In genomic region chr1:171246709-171247452, GRCm38 (mm10) we compare ENCODE assay signal across 8 mouse cellular contexts. TPM values are rescaled to one million over a fixed set of nuclear protein-coding genes. Genes with fewer than 3 reads are reported as not detected.
DNase-seq lines count a peak whose midpoint lies in the region; ATAC-seq lines count a peak whose summit lies in the region.

No protein-coding gene starts in this region.

- WGBS in hindbrain, embryonic 15.5 days: under 1% methylated on average over 41 of the region's 41 CpGs

- H3K9ac ChIP-seq in hindbrain, embryonic 15.5 days: peak overlapping the region; percentile 95

- peak overlapping the region; percentile 83 for H3K4me3 ChIP-seq in hindbrain, embryonic 15.5 days

- H3K27me3 ChIP-seq in hindbrain, embryonic 15.5 days: no peaks in the 10 kb centered on the region

- ATAC-seq in hindbrain, embryonic 15.5 days (ENCODE audit: low FRiP score, low read depth): peak; percentile 94

- H3K9me3 ChIP-seq in hindbrain, embryonic 15.5 days: no peaks in the 10 kb centered on the region

- peak; percentile 98 for DNase-seq in T-cell, adult 2 months (ENCODE audit: low spot score)
- peak; percentile 98 to 99 for DNase-seq in cerebellum, postnatal 36 days
- peak; percentile 96 to 98 for DNase-seq in frontal cortex, postnatal 36 days (ENCODE audit: low spot score in 2 of 2)
- DNase-seq in left cerebral cortex, adult 11 months (ENCODE audit: low spot score): peak; percentile 97
- peak; percentile 97 to 98 for DNase-seq in lung, postnatal 4 days
- peak; percentile 98 for DNase-seq in retina, postnatal 7 days (ENCODE audit: low read depth, low spot score)
- DNase-seq in urinary bladder, adult 2 months (ENCODE audit: low spot score): peak; percentile 95

- peaks cover 44% of the 10 kb centered on the region for H3K4me1 ChIP-seq in hindbrain, embryonic 15.5 days (replicated peaks)

- H3K27ac ChIP-seq in hindbrain, embryonic 15.5 days (replicated peaks): peak overlapping the region; percentile 83

- peaks cover 26% of the 10 kb centered on the region for H3K36me3 ChIP-seq in hindbrain, embryonic 15.5 days

- H3K4me2 ChIP-seq in hindbrain, embryonic 15.5 days: peak overlapping the region; percentile 82

RNA-seq across cellular contexts. Expression of gene Adamts4, which starts 3.3 kb away (rescaled TPM):
- 5.6 and 6.2 TPM in 2 replicates for polyA plus RNA-seq in hindbrain, embryonic 15.5 days (2015; fragmentation: Nextera tagmentation; extraction: Ambion mirVana)
- 0.43 and 0.46 TPM in 2 replicates for polyA plus RNA-seq in urinary bladder, adult 2 months (2012; rRNA removed)

RNA-seq across cellular contexts. Expression of gene Ndufs2, which starts 4.3 kb away (rescaled TPM):
- polyA plus RNA-seq in hindbrain, embryonic 15.5 days (2015; fragmentation: Nextera tagmentation; extraction: Ambion mirVana): 233 and 245 TPM in 2 replicates
- polyA plus RNA-seq in urinary bladder, adult 2 months (2012; rRNA removed): 110 and 141 TPM in 2 replicates

RNA-seq across cellular contexts. Expression of gene Fcer1g, which starts 12.7 kb away (rescaled TPM):
- polyA plus RNA-seq in hindbrain, embryonic 15.5 days (2015; fragmentation: Nextera tagmentation; extraction: Ambion mirVana): 24.9 and 30.7 TPM in 2 replicates
- polyA plus RNA-seq in urinary bladder, adult 2 months (2012; rRNA removed): 64.8 and 72.7 TPM in 2 replicates

RNA-seq across cellular contexts. Expression of gene Apoa2, which starts 22.0 kb away (rescaled TPM):
- polyA plus RNA-seq in hindbrain, embryonic 15.5 days (2015; fragmentation: Nextera tagmentation; extraction: Ambion mirVana): 6.0 and 6.3 TPM in 2 replicates
- polyA plus RNA-seq in urinary bladder, adult 2 months (2012; rRNA removed): 1.0 and 1.8 TPM in 2 replicates

RNA-seq across cellular contexts. Expression of gene B4galt3, which starts 23.2 kb away (rescaled TPM):
- polyA plus RNA-seq in hindbrain, embryonic 15.5 days (2015; fragmentation: Nextera tagmentation; extraction: Ambion mirVana): 105 and 107 TPM in 2 replicates
- polyA plus RNA-seq in urinary bladder, adult 2 months (2012; rRNA removed): 71.4 and 74.6 TPM in 2 replicates

Comparison
In these comparisons a context has a peak if more than half of its experiments do, and no peak if none do; other contexts are left out.
1. Peak in every context shown above with its lines: DNase-seq, ATAC-seq, H3K4me3 ChIP-seq and H3K27ac ChIP-seq.